Mouse (Mus musculus) spleen, adult 2 months (tissue): ENCODE results near the gene Dach2.

ENCODE experiments used
- CTCF ChIP-seq: fragments of 200-500 bp; IDR thresholded peaks from 2 replicates; pipeline ENCODE4 v1.5.1; 2011; ENCODE audit warnings: mild to moderate bottlenecking, inconsistent platforms; ENCODE audit not compliant: insufficient read depth, insufficient read length, insufficient replicate concordance; ENCODE audit errors: extremely low read depth
- POLR2A ChIP-seq: fragments of 200-500 bp; IDR thresholded peaks from 2 replicates; pipeline ENCODE4 v1.6.1; 2011; ENCODE audit warnings: low read depth, low read length, inconsistent platforms

- no peak for TF ChIP-seq CTCF
- no peak for TF ChIP-seq POLR2A
These were observed 97.1 kb downstream of the Dach2 start for GRCm38 (mm10) chrX:113394417-113394816.
